Mouse (Mus musculus) heart, embryonic 14.5 days (tissue): ENCODE measurements around the gene Chit1. TPM values are rescaled to one million over a fixed set of nuclear protein-coding genes. Genes with fewer than 3 reads are reported as not detected.

ENCODE experiments used
- ATAC-seq: fragments of 200-750 bp; cut with Nextera tagmentation; 2 replicates; pipeline ENCODE4 v1.8.0; 2017; ENCODE audit warnings: low read depth, moderate TSS enrichment; ENCODE audit not compliant: insufficient number of reproducible peaks, insufficient read depth, low FRiP score
- H3K27ac ChIP-seq, 2 experiments: fragments of 200-500 bp in 1 of 2; fragments of 300-500 bp in 1 of 2; sonication (generic) in 1 of 2; replicated peaks in 1 of 2; 2 replicates each; pipeline ENCODE4 v1.5.1; 2012 to 2014; ENCODE audit warnings: low read depth in 2 of 2, low read length in 2 of 2, control low read depth in 1 of 2, mild to moderate bottlenecking in 1 of 2, mixed read lengths in 1 of 2; ENCODE audit not compliant: control insufficient read depth in 1 of 2, insufficient read depth in 1 of 2
- H3K27me3 ChIP-seq: fragments of 300-500 bp; sonication (generic); 2 replicates; pipeline ENCODE4 v1.6.1; 2014; ENCODE audit warnings: mild to moderate bottlenecking, low read length, control low read depth; ENCODE audit not compliant: control insufficient read depth, insufficient read depth
- H3K36me3 ChIP-seq: fragments of 300-500 bp; sonication (generic); 2 replicates; pipeline ENCODE4 v1.6.1; 2014; ENCODE audit warnings: mild to moderate bottlenecking, control low read depth, low read length, mixed read lengths; ENCODE audit not compliant: control insufficient read depth, insufficient read depth
- H3K4me1 ChIP-seq, 2 experiments: fragments of 200-500 bp in 1 of 2; fragments of 300-500 bp in 1 of 2; sonication (generic) in 1 of 2; 2 replicates each; pipeline ENCODE4 v1.6.1; 2012 to 2014; ENCODE audit warnings: low read length in 2 of 2, control low read depth in 1 of 2, mixed read lengths in 1 of 2; ENCODE audit not compliant: control insufficient read depth in 2 of 2, insufficient read depth in 2 of 2
- H3K4me2 ChIP-seq: fragments of 300-500 bp; sonication (generic); 2 replicates; pipeline ENCODE4 v1.6.1; 2014; ENCODE audit warnings: mild to moderate bottlenecking, low read length
- H3K4me3 ChIP-seq, 2 experiments: fragments of 200-500 bp in 1 of 2; fragments of 300-500 bp in 1 of 2; sonication (generic) in 1 of 2; 2 replicates each; pipeline ENCODE4 v1.5.1; 2012 to 2014; ENCODE audit warnings: low read length in 2 of 2, mild to moderate bottlenecking in 2 of 2, control low read depth in 1 of 2, low read depth in 1 of 2, moderate library complexity in 1 of 2; ENCODE audit not compliant: control insufficient read depth in 1 of 2, insufficient read depth in 1 of 2
- H3K9ac ChIP-seq: fragments of 300-500 bp; sonication (generic); 2 replicates; pipeline ENCODE4 v1.6.1; 2014; ENCODE audit warnings: mild to moderate bottlenecking, low read length
- H3K9me3 ChIP-seq: fragments of 300-500 bp; sonication (generic); 2 replicates; pipeline ENCODE4 v1.6.1; 2016; ENCODE audit warnings: low read length, control low read depth; ENCODE audit not compliant: control insufficient read depth
- WGBS: fragments of 180-500 bp; shearing (Covaris S2); extraction: QIAGEN DNeasy Blood & Tissue Kit; methylation state at CpG from one replicate; pipeline ENCODE4 v1.1.7; 2014; 5-methylcytosine and 5-hydroxymethylcytosine counted together
- polyA plus RNA-seq: library from polyadenylated mRNA; unstranded; fragments of >200 nt; fragmentation: Nextera tagmentation; extraction: Ambion mirVana; gene quantifications from 2 replicates; pipeline ENCODE4 v1.2.1, GENCODE M21; 2014

The Chit1 gene
- polyA plus RNA-seq, 1 experiment from 2014 or later = 0.96 TPM

DNA sequence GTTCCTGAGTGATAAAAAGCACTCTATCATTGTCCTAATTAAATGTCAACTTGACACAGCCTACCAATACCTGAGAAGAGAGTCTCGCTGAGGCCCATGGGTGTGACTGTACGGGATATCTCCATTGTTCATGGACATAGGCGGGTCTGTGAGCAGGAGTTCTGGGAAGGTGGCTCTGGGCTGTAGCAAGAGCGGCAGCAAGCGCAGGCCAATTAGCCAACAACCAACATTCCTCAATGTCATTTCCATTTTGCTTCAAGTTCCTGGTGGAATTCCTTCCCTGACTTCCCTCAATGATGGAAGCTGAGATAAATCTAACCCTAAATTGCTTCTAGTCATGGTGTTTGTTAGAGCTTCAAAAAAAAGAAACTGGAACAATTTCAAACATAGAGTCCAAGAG is 66.9 kb downstream of the Chit1 start:
- Histone ChIP-seq H3K27me3 (no peaks in the 10 kb centered on the region), H3K27ac (no peak overlapping the region), H3K4me2 (no peak overlapping the region), H3K9ac (no peak overlapping the region), H3K9me3 (no peaks in the 10 kb centered on the region), H3K4me3 (no peak overlapping the region), H3K36me3 (no peaks in the 10 kb centered on the region), H3K4me1 (no peaks in the 10 kb centered on the region; a peak in 1 of 4 replicates)
- ATAC-seq = no peak
- WGBS = 86% methylated on average over 5 of the region's 5 CpGs

DNA sequence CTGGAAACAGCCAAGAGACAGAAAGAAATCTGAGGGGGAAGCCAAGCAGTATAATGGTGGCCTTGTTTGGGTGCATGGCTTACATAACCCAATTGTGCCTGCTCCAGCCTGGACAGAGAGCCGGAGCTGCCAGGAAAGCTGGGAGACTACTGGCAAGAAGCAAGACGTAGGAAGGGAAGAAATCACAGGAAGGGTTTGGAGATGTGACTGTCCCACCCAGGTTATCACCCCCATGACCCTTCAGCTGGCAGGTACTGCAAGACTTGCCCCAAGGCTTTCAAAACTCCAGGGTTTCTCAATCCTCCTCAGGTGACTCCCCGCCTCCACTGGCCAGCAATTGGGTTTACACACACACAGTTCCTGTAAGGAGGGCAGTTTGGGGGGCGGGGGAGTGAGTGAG is 71.0 kb downstream of the Chit1 start, which contains the start of gene Chil1:
Gene Chil1, plus strand, starts transcription at position 152 of the 400 bp plus-strand sequence.
- WGBS = 66% methylated on average over 4 of the region's 4 CpGs
- no peaks in the 10 kb centered on the region for H3K9me3 ChIP-seq
- no peak within 1 kb of the TSS for H3K27ac ChIP-seq
- no peak for ATAC-seq
- H3K27me3 ChIP-seq = no peaks in the 10 kb centered on the region
- no peaks in the 10 kb centered on the region; a peak in 1 of 4 replicates for H3K4me1 ChIP-seq
- no peak within 1 kb of the TSS for H3K4me2 ChIP-seq
- H3K36me3 ChIP-seq = no peaks in the 10 kb centered on the region
- no peak within 1 kb of the TSS for H3K4me3 ChIP-seq
- H3K9ac ChIP-seq = no peak within 1 kb of the TSS

GRCm38 (mm10) chr1:134184089-134184488 is 73.0 kb downstream of the Chit1 start:
- no peak for ATAC-seq
- 85% methylated on average over 4 of the region's 4 CpGs for WGBS
- no peaks in the 10 kb centered on the region for H3K9me3 ChIP-seq

DNA sequence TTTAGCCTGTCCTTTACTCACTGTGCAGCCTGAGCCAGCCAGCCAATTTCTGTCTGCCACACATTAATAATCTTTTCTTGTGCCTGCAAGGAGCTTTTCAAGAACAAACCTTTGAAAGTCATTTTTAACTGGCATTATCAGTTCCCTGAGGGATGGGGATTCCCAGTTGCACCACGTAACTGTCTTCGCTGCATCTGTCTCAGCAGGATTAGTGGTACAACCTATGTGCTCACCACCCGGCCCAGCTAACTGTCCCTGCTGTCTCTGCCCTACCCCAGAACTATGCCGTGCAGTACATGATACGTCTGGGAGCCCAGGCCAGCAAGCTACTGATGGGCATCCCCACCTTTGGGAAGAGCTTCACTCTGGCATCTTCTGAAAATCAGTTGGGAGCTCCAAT is 77.2 kb downstream of the Chit1 start:
- Histone ChIP-seq H3K4me3 (no peak overlapping the region), H3K9me3 (no peaks in the 10 kb centered on the region), H3K9ac (no peak overlapping the region), H3K27me3 (peaks cover 4% of the 10 kb centered on the region), H3K27ac (no peak overlapping the region), H3K4me2 (no peak overlapping the region), H3K4me1 (peaks cover 3 to 5% of the 10 kb centered on the region in 2 experiments; a peak in 2 of 4 replicates), H3K36me3 (no peaks in the 10 kb centered on the region)
- 77% methylated on average over 5 of the region's 5 CpGs for WGBS
- no peak for ATAC-seq

More at GRCm38 (mm10) chr1:134184089-134184488, 73.0 kb downstream of the Chit1 start:
- no peak overlapping the region for H3K27ac ChIP-seq
- no peak overlapping the region for H3K9ac ChIP-seq
- no peaks in the 10 kb centered on the region for H3K36me3 ChIP-seq
- H3K4me2 ChIP-seq = no peak overlapping the region
- no peaks in the 10 kb centered on the region; a peak in 1 of 4 replicates for H3K4me1 ChIP-seq
- no peak overlapping the region for H3K4me3 ChIP-seq
- peaks cover 4% of the 10 kb centered on the region for H3K27me3 ChIP-seq

- no peak overlapping the region for H3K4me3 ChIP-seq
- H3K9ac ChIP-seq = no peak overlapping the region
- H3K27ac ChIP-seq = no peak overlapping the region
- H3K4me1 ChIP-seq = peaks cover 11 to 14% of the 10 kb centered on the region in 2 experiments
- no peak overlapping the region for H3K4me2 ChIP-seq
- no peaks in the 10 kb centered on the region for H3K9me3 ChIP-seq
- WGBS = 20% methylated on average over 12 of the region's 12 CpGs
- ATAC-seq = no peak
- peaks cover 4% of the 10 kb centered on the region for H3K27me3 ChIP-seq
- H3K36me3 ChIP-seq = no peaks in the 10 kb centered on the region
These were observed 78.1 kb downstream of the Chit1 start for GRCm38 (mm10) chr1:134188989-134189729.

DNA sequence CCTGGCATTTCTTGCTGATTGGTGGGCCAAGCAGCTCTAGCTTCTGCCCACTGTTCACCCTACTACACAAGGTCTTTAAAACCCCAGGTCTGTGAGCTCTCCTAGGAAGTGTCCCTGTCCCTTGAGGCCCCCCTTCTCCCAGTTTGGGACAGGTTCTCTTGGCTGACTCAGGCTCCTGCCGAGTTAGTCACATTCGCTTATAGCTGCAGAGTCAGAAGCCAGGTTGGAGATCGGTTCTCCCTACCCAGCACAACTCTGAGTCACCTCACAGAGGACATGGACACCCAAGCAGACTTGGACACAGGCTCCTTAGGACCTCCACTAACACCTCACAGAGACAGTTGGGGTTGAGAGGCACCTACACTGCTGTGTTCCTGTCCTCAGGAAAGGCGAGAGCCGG is 80.2 kb downstream of the Chit1 start:
- ATAC-seq = no peak
- Histone ChIP-seq H3K4me1 (peaks cover 31 to 34% of the 10 kb centered on the region in 2 experiments), H3K4me2 (no peak overlapping the region), H3K27ac (no peak overlapping the region), H3K27me3 (peaks cover 4% of the 10 kb centered on the region), H3K4me3 (no peak overlapping the region), H3K36me3 (no peaks in the 10 kb centered on the region), H3K9me3 (no peaks in the 10 kb centered on the region), H3K9ac (no peak overlapping the region)
- 79% methylated on average over 5 of the region's 5 CpGs for WGBS

- no peak overlapping the region for H3K9ac ChIP-seq
- no peak overlapping the region for H3K27ac ChIP-seq
- H3K27me3 ChIP-seq = peaks cover 4% of the 10 kb centered on the region
- H3K9me3 ChIP-seq = no peaks in the 10 kb centered on the region
- H3K4me2 ChIP-seq = no peak overlapping the region
- H3K4me1 ChIP-seq = peaks cover 32 to 36% of the 10 kb centered on the region in 2 experiments
- H3K36me3 ChIP-seq = no peaks in the 10 kb centered on the region
- no peak for ATAC-seq
- no peak overlapping the region for H3K4me3 ChIP-seq
- WGBS = 50% methylated on average over 4 of the region's 4 CpGs
These were observed 81.0 kb downstream of the Chit1 start for GRCm38 (mm10) chr1:134192024-134192423.

GRCm38 (mm10) chr1:134193126-134193525 is 82.1 kb downstream of the Chit1 start, which contains the start of gene Mybph:
TSS of gene Mybph (plus strand) at chr1:134193448.
- H3K9me3 ChIP-seq = no peaks in the 10 kb centered on the region
- 90% methylated on average over 1 of the region's 1 CpGs for WGBS
- H3K9ac ChIP-seq = peak within 1 kb of the TSS; percentile 48
- peaks cover 4% of the 10 kb centered on the region for H3K27me3 ChIP-seq
- no peak within 1 kb of the TSS for H3K4me3 ChIP-seq
- H3K27ac ChIP-seq = no peak within 1 kb of the TSS
- H3K4me2 ChIP-seq = no peak within 1 kb of the TSS
- H3K36me3 ChIP-seq = no peaks in the 10 kb centered on the region
- H3K4me1 ChIP-seq = peaks cover 32 to 36% of the 10 kb centered on the region in 2 experiments
- ATAC-seq = no peak
